Comparison of ENCODE assay signal across 11 mouse cellular contexts in the genomic region with DNA sequence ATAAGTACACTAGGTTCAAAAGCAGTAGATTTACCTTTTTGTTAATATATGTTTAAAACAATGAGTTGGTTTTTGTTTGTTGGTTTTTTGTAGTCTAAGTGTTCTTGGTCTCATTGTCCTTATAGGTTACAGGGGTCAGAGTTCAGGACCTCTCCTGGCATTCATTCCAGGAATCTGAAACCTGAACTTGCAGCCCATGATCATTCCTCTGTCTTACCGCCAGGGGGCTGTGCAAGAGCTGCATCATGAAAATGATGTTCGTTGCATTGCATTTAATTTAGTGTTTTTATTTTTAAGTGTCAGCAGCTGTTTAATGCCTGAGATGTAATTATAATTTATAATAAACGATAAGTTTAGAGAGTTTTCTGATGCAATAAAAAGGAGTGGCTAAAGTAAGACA. TPM values are rescaled to one million over a fixed set of nuclear protein-coding genes. Genes with fewer than 3 reads are reported as not detected.
DNase-seq lines count a peak whose midpoint lies in the region; ATAC-seq lines count a peak whose summit lies in the region.
"Had no signal": no experiment of that assay in that cellular context is flagged by ENCODE, and none has a peak within 500 bp of the region (broad histone marks: within the 10 kb centered on the region; RNA-seq: fewer than 3 reads in every experiment).

No protein-coding gene starts in this region.

- H3K4me1 ChIP-seq in forebrain, embryonic 10.5 days, result 0 out of 2 replicates have a peak, but pooled peaks cover 2% of the 10 kb centered on the region
- H3K4me1 ChIP-seq in forebrain, embryonic 15.5 days, result no peaks in the 10 kb centered on the region

- WGBS in forebrain, embryonic 10.5 days, result 42% methylated on average over 3 of the region's 3 CpGs
- 32% methylated on average over 3 of the region's 3 CpGs for WGBS in forebrain, embryonic 15.5 days

- intact Hi-C loops in heart, postnatal 14 days (cut with DNase I), result loop anchor here (1.0 to 10.0 kb wide), 4 partner anchors 50 to 364 kb away; a partner anchor contains a TSS

- no peaks in the 10 kb centered on the region for H3K9me3 ChIP-seq in forebrain, embryonic 10.5 days
- no peaks in the 10 kb centered on the region for H3K9me3 ChIP-seq in forebrain, embryonic 15.5 days

- no peak for ATAC-seq in forebrain, embryonic 15.5 days (replicated peaks)

- no peaks in the 10 kb centered on the region for H3K36me3 ChIP-seq in forebrain, embryonic 10.5 days (replicated peaks)
- H3K36me3 ChIP-seq in forebrain, embryonic 15.5 days, result no peaks in the 10 kb centered on the region

- no peak overlapping the region for H3K4me3 ChIP-seq in forebrain, embryonic 10.5 days
- H3K4me3 ChIP-seq in forebrain, embryonic 15.5 days, result no peak overlapping the region

- no peaks in the 10 kb centered on the region for H3K27me3 ChIP-seq in forebrain, embryonic 10.5 days (ENCODE audit: poor library complexity, severe bottlenecking)
- H3K27me3 ChIP-seq in forebrain, embryonic 15.5 days, result no peaks in the 10 kb centered on the region

- no peak overlapping the region for H3K4me2 ChIP-seq in forebrain, embryonic 15.5 days (replicated peaks)

- H3K9ac ChIP-seq in forebrain, embryonic 15.5 days (replicated peaks), result no peak overlapping the region

- H3K27ac ChIP-seq in forebrain, embryonic 10.5 days, result no peak overlapping the region
- no peak overlapping the region for H3K27ac ChIP-seq in forebrain, embryonic 15.5 days (replicated peaks)

- peak; percentile 5 to 16 for DNase-seq in heart, postnatal 14 days
- no peak for DNase-seq in heart, adult 9 months (ENCODE audit: low spot score in 2 of 2)
- peak; percentile 68 for DNase-seq in 3T3-L1 (ENCODE audit: low read depth, low spot score)
- DNase-seq in R1 (ENCODE audit: low read depth, low spot score), result peak; percentile 59
- DNase-seq in kidney, postnatal 36 days, result peak; percentile 3 to 42
- no peak for DNase-seq in right cerebral cortex, adult 2 months (ENCODE audit: low spot score in 2 of 2)
- no peak for DNase-seq in forebrain, embryonic 10.5 days (ENCODE audit: extremely low spot score, low spot score)
- DNase-seq: cerebellum, adult 11-12 months had no signal

RNA-seq across cellular contexts. Expression of a gene that starts 40.1 kb away (rescaled TPM):
- 1 to 10 TPM; 5.1 to 5.4 TPM for total RNA-seq in heart, postnatal 14 days (2021)
- polyA plus RNA-seq in forebrain, embryonic 10.5 days (2016; fragmentation: Nextera tagmentation; extraction: Ambion mirVana), result 0.27 and 0.63 TPM in 2 replicates
- polyA plus RNA-seq in forebrain, embryonic 15.5 days (2015; fragmentation: Nextera tagmentation; extraction: Ambion mirVana), result 34.2 and 34.8 TPM in 2 replicates
- total RNA-seq: neutrophil, adult 5-6 weeks had no signal

RNA-seq across cellular contexts. Expression of a gene that starts 52.3 kb away (rescaled TPM):
- total RNA-seq in heart, postnatal 14 days (2021), result not detected
- not detected in 2 replicates for polyA plus RNA-seq in forebrain, embryonic 10.5 days (2016; fragmentation: Nextera tagmentation; extraction: Ambion mirVana)
- polyA plus RNA-seq in forebrain, embryonic 15.5 days (2015; fragmentation: Nextera tagmentation; extraction: Ambion mirVana), result not detected in 2 replicates
- total RNA-seq: left cerebral cortex, postnatal 10 days; neutrophil, adult 5-6 weeks had no signal

Comparison
In these comparisons a context has a peak if more than half of its experiments do, and no peak if none do; other contexts are left out.
1. DNase-seq: peak in heart, postnatal 14 days (2 of 2), 3T3-L1 (single experiment), R1 (single experiment) and kidney, postnatal 36 days (2 of 2); none in heart, adult 9 months (0 of 2), right cerebral cortex, adult 2 months (0 of 2) and forebrain, embryonic 10.5 days (single experiment).
2. RNA of a gene that starts 40.1 kb away (polyA plus RNA-seq): 34.2 to 34.8 TPM in forebrain, embryonic 15.5 days; 0.27 to 0.63 TPM in forebrain, embryonic 10.5 days; every median in the first group is over 10 times any median in the second.